11 mouse cellular contexts compared by ENCODE assay signal in the genomic region with DNA sequence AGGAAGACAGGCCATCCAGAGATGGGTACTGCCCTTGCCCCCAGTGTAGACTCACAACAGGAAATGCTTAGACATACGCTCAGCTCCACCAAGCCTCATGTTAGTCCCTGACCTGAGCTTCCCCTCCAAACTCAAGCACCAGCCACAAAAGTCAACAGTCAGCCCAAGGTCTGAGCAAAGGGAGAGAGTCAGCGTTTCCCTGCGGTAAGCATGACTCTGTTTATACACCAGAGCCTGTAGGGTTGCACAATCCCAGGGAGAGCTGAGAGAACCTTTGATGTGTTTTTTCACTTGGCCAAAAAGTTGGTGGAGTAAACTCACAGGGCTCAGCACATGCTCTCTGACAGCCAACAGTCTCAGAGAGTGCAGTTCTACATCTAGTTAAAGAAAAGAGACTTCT.
A peak's percentile ranks its signal among the peaks of the same experiment; 100 is the strongest.
DNase-seq lines count a peak whose midpoint lies in the region; ATAC-seq and TF ChIP-seq lines count a peak whose summit lies in the region.
"Had no signal": no experiment of that assay in that cellular context is flagged by ENCODE, and none has a peak within 500 bp of the region (broad histone marks: within the 10 kb centered on the region; RNA-seq: fewer than 3 reads in every experiment).

No protein-coding gene starts in this region.

- H3K36me3 ChIP-seq in embryonic facial prominence, embryonic 15.5 days = peaks cover 49% of the 10 kb centered on the region
- H3K36me3 ChIP-seq in lung, embryonic 15.5 days = peaks cover 29% of the 10 kb centered on the region
- no peaks in the 10 kb centered on the region; the same call in 1 of the 2 replicates for H3K36me3 ChIP-seq in stomach, postnatal 0 days (ENCODE audit: control insufficient read depth, insufficient read depth, low read length)
- H3K36me3 ChIP-seq in midbrain, embryonic 16.5 days (ENCODE audit: control insufficient read depth, insufficient read depth, low read length) = no peaks in the 10 kb centered on the region
- H3K36me3 ChIP-seq: forebrain, embryonic 15.5 days had no signal

- no peak for TF ChIP-seq EP300 in stomach, postnatal 0 days (optimal IDR thresholded peaks at IDR 0.05)

- no peak overlapping the region for H3K9ac ChIP-seq in embryonic facial prominence, embryonic 15.5 days
- no peak overlapping the region for H3K9ac ChIP-seq in lung, embryonic 15.5 days
- H3K9ac ChIP-seq in stomach, postnatal 0 days (ENCODE audit: low read length) = no peak overlapping the region
- H3K9ac ChIP-seq in midbrain, embryonic 16.5 days (ENCODE audit: low read depth, low read length) = no peak overlapping the region
- H3K9ac ChIP-seq: forebrain, embryonic 15.5 days had no signal

- no peaks in the 10 kb centered on the region for H3K27me3 ChIP-seq in embryonic facial prominence, embryonic 15.5 days
- no peaks in the 10 kb centered on the region for H3K27me3 ChIP-seq in lung, embryonic 15.5 days
- no peaks in the 10 kb centered on the region for H3K27me3 ChIP-seq in stomach, postnatal 0 days (ENCODE audit: control insufficient read depth, insufficient read depth, low read length)
- H3K27me3 ChIP-seq in midbrain, embryonic 16.5 days (ENCODE audit: control insufficient read depth, insufficient read depth, low read depth, low read length) = no peaks in the 10 kb centered on the region
- H3K27me3 ChIP-seq: forebrain, embryonic 15.5 days; Patski had no signal

- peak; percentile 41 for DNase-seq in urinary bladder, postnatal 14 days (ENCODE audit: low spot score)
- DNase-seq in urinary bladder, adult 2 months (ENCODE audit: low spot score) = no peak
- peak; percentile 49 for DNase-seq in stomach, postnatal 0 days (ENCODE audit: low spot score)
- DNase-seq in kidney, adult 11 months = no peak
- no peak for DNase-seq in cerebellum, postnatal 14 days
- DNase-seq: thymus, postnatal 36 days had no signal

- no peak overlapping the region for H3K4me2 ChIP-seq in embryonic facial prominence, embryonic 15.5 days (replicated peaks)
- no peak overlapping the region for H3K4me2 ChIP-seq in lung, embryonic 15.5 days
- H3K4me2 ChIP-seq in stomach, postnatal 0 days (replicated peaks; ENCODE audit: low read depth) = no peak overlapping the region
- H3K4me2 ChIP-seq in midbrain, embryonic 16.5 days (ENCODE audit: low read length) = no peak overlapping the region
- H3K4me2 ChIP-seq: forebrain, embryonic 15.5 days had no signal

- no peak for ATAC-seq in embryonic facial prominence, embryonic 15.5 days (ENCODE audit: insufficient number of reproducible peaks, low FRiP score, low TSS enrichment, low read depth)
- peak; percentile 76 for ATAC-seq in lung, embryonic 15.5 days (ENCODE audit: borderline replicate concordance, extremely low read depth, low FRiP score, low TSS enrichment)
- peak; percentile 82 for ATAC-seq in stomach, postnatal 0 days (ENCODE audit: low FRiP score, low TSS enrichment)
- no peak for ATAC-seq in midbrain, embryonic 16.5 days
- ATAC-seq: forebrain, embryonic 15.5 days; Patski had no signal

- no peak for TF ChIP-seq CTCF in stomach, postnatal 0 days (IDR thresholded peaks at IDR 0.05; ENCODE audit: low read depth)

- H3K4me3 ChIP-seq in embryonic facial prominence, embryonic 15.5 days (replicated peaks) = no peak overlapping the region
- H3K4me3 ChIP-seq in lung, embryonic 15.5 days = no peak overlapping the region
- no peak overlapping the region for H3K4me3 ChIP-seq in stomach, postnatal 0 days (ENCODE audit: low read depth, low read length)
- no peak overlapping the region for H3K4me3 ChIP-seq in midbrain, embryonic 16.5 days (ENCODE audit: low read depth, low read length)
- H3K4me3 ChIP-seq: forebrain, embryonic 15.5 days had no signal

- no peaks in the 10 kb centered on the region for H3K9me3 ChIP-seq in embryonic facial prominence, embryonic 15.5 days (replicated peaks)
- H3K9me3 ChIP-seq in lung, embryonic 15.5 days = no peaks in the 10 kb centered on the region
- no peaks in the 10 kb centered on the region for H3K9me3 ChIP-seq in stomach, postnatal 0 days (ENCODE audit: control insufficient read depth, low read length)
- H3K9me3 ChIP-seq in midbrain, embryonic 16.5 days (replicated peaks; ENCODE audit: control insufficient read depth, low read length, poor library complexity, severe bottlenecking) = no peaks in the 10 kb centered on the region
- H3K9me3 ChIP-seq: forebrain, embryonic 15.5 days had no signal

- peaks cover 70% of the 10 kb centered on the region for H3K4me1 ChIP-seq in embryonic facial prominence, embryonic 15.5 days
- peaks cover 22% of the 10 kb centered on the region for H3K4me1 ChIP-seq in lung, embryonic 15.5 days
- no peaks in the 10 kb centered on the region for H3K4me1 ChIP-seq in stomach, postnatal 0 days (replicated peaks; ENCODE audit: control insufficient read depth, insufficient read depth)
- no peaks in the 10 kb centered on the region; the same call in 1 of the 2 replicates for H3K4me1 ChIP-seq in midbrain, embryonic 16.5 days (ENCODE audit: control insufficient read depth, insufficient read depth, low read length)
- H3K4me1 ChIP-seq: forebrain, embryonic 15.5 days had no signal

- peak overlapping the region; percentile 24 for H3K27ac ChIP-seq in embryonic facial prominence, embryonic 15.5 days (replicated peaks)
- H3K27ac ChIP-seq in lung, embryonic 15.5 days = peak overlapping the region; percentile 57
- peak overlapping the region; percentile 78 for H3K27ac ChIP-seq in stomach, postnatal 0 days (replicated peaks)
- H3K27ac ChIP-seq in midbrain, embryonic 16.5 days (ENCODE audit: low read length) = no peak overlapping the region
- H3K27ac ChIP-seq: forebrain, embryonic 15.5 days had no signal

- WGBS in embryonic facial prominence, embryonic 15.5 days = 49% methylated on average over 3 of the region's 3 CpGs
- 5% methylated on average over 3 of the region's 3 CpGs for WGBS in lung, embryonic 15.5 days
- WGBS in stomach, postnatal 0 days = 22% methylated on average over 3 of the region's 3 CpGs
- 82% methylated on average over 3 of the region's 3 CpGs for WGBS in midbrain, embryonic 16.5 days

Comparison
In these comparisons a context has a peak if more than half of its experiments do, and no peak if none do; other contexts are left out.
1. DNase-seq: peak in urinary bladder, postnatal 14 days (single experiment) and stomach, postnatal 0 days (single experiment); none in urinary bladder, adult 2 months (single experiment), kidney, adult 11 months (single experiment) and cerebellum, postnatal 14 days (0 of 2).
2. ATAC-seq: peak in lung, embryonic 15.5 days (single experiment) and stomach, postnatal 0 days (single experiment); none in embryonic facial prominence, embryonic 15.5 days (single experiment) and midbrain, embryonic 16.5 days (single experiment).